Mouse (Mus musculus): ENCODE results near the gene Myo6. TPM values are rescaled to one million over a fixed set of nuclear protein-coding genes. Genes with fewer than 3 reads are reported as not detected.

Gene Myo6
- polyA plus RNA-seq, 1 experiment from 2014 or later, result 60.8 TPM

DNA sequence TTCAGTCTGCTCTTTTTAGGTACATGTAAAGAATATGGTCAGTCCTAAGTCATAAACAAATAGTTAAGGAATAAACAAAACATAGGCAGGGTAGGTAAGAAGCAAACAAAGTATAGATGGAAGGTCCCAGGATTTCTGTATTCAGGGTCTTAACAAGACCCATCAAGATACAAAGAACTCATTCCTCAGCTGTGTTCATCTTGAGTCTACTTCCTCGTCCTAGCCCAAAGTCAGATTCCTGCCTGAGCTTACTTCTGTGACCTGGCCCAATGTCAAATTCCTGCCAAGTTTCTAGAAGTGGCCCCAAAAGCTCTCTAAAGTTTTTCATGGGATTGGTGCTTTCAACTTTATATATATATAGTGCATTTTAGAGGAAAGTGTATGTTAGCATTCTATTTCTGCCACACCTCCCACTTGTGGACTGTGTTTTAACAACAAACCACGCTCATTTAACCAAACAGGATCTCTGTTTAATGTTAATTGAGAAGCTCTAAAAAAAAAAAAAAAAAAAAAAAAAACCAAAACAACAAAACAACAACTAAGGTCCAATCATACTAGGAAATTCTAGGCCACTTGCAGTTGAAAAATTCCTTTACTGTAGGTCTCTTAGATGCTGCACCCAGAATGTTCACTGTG is 119.8 kb downstream of the Myo6 start:
- no peaks in the 10 kb centered on the region for H3K27me3 ChIP-seq (ENCODE audit: control insufficient read depth, insufficient read depth, low read length)
- H3K4me3 ChIP-seq (ENCODE audit: low read length), result no peak overlapping the region
- H3K9me3 ChIP-seq (ENCODE audit: control insufficient read depth, low read length), result no peaks in the 10 kb centered on the region
- H3K4me1 ChIP-seq (ENCODE audit: control insufficient read depth, insufficient read depth, low read length), result no peaks in the 10 kb centered on the region
- H3K4me2 ChIP-seq (replicated peaks; ENCODE audit: low read depth, low read length), result no peak overlapping the region
- WGBS, result 82% methylated on average over 2 of the region's 2 CpGs
- peaks cover 10% of the 10 kb centered on the region; the same call in 1 of the 2 replicates for H3K36me3 ChIP-seq (ENCODE audit: control insufficient read depth, insufficient read depth, low read length)
- no peak for ATAC-seq (ENCODE audit: low FRiP score, low TSS enrichment)
- no peak overlapping the region for H3K27ac ChIP-seq (ENCODE audit: low read depth, low read length)
- H3K9ac ChIP-seq (ENCODE audit: low read depth, low read length), result no peak overlapping the region

DNA sequence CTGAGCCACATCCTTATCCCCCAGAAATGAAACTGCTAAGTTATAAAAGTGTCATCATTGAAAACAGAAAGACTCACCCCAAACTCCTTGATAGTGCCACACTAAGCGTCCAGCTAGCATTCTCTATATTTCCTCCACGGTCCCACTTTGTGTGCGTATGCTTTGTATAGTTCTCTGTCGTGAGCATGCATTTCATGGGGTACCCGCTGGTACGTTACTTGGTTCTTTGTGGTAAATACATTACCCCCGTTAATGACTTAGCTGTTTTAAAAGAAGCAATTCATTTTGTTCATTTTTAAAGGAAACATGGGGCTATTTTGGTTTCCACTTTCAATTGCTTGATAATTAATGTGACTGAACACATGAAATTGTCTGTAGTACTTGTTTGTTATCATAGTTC is 122.0 kb downstream of the Myo6 start:
- no peaks in the 10 kb centered on the region for H3K27me3 ChIP-seq (ENCODE audit: control insufficient read depth, insufficient read depth, low read length)
- no peaks in the 10 kb centered on the region for H3K9me3 ChIP-seq (ENCODE audit: control insufficient read depth, low read length)
- no peak overlapping the region for H3K27ac ChIP-seq (ENCODE audit: low read depth, low read length)
- peaks cover 21% of the 10 kb centered on the region; the same call in 1 of the 2 replicates for H3K36me3 ChIP-seq (ENCODE audit: control insufficient read depth, insufficient read depth, low read length)
- H3K9ac ChIP-seq (ENCODE audit: low read depth, low read length), result no peak overlapping the region
- H3K4me2 ChIP-seq (replicated peaks; ENCODE audit: low read depth, low read length), result no peak overlapping the region
- H3K4me1 ChIP-seq (ENCODE audit: control insufficient read depth, insufficient read depth, low read length), result no peaks in the 10 kb centered on the region
- H3K4me3 ChIP-seq (ENCODE audit: low read length), result no peak overlapping the region
- no peak for ATAC-seq (ENCODE audit: low FRiP score, low TSS enrichment)
- 95% methylated on average over 7 of the region's 7 CpGs for WGBS

DNA sequence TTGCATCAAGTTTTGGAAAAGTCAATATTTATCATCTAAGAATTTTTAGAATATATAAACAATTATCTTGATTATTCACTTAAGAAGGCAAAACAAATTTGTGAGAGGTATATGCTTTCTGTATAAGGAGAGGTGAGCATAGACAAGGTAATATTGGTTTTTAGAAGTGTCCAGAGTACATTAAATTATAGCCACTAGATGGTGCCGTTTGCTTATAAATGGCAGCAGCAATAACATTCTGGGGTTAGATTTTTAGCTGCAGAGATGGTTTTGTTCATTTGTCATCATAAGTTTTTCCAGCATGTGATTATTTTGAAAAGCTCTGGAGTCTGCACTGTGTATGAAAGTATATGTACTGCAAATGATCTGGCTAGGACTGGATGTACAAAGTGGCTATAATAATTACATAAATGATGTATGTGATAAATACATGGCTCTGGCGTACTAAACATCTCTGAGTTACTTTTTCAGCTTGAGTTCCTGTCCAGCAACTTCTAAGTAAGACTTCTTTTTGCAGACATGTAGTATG is 128.3 kb downstream of the Myo6 start:
- no peaks in the 10 kb centered on the region for H3K4me1 ChIP-seq (ENCODE audit: control insufficient read depth, insufficient read depth, low read length)
- H3K9ac ChIP-seq (ENCODE audit: low read depth, low read length), result no peak overlapping the region
- no peak overlapping the region for H3K4me2 ChIP-seq (replicated peaks; ENCODE audit: low read depth, low read length)
- WGBS, result 52% methylated on average over 2 of the region's 2 CpGs
- peaks cover 13% of the 10 kb centered on the region; the same call in 1 of the 2 replicates for H3K36me3 ChIP-seq (ENCODE audit: control insufficient read depth, insufficient read depth, low read length)
- no peaks in the 10 kb centered on the region for H3K9me3 ChIP-seq (ENCODE audit: control insufficient read depth, low read length)
- no peak overlapping the region for H3K4me3 ChIP-seq (ENCODE audit: low read length)
- ATAC-seq (ENCODE audit: low FRiP score, low TSS enrichment), result no peak
- H3K27me3 ChIP-seq (ENCODE audit: control insufficient read depth, insufficient read depth, low read length), result no peaks in the 10 kb centered on the region
- H3K27ac ChIP-seq (ENCODE audit: low read depth, low read length), result no peak overlapping the region

DNA sequence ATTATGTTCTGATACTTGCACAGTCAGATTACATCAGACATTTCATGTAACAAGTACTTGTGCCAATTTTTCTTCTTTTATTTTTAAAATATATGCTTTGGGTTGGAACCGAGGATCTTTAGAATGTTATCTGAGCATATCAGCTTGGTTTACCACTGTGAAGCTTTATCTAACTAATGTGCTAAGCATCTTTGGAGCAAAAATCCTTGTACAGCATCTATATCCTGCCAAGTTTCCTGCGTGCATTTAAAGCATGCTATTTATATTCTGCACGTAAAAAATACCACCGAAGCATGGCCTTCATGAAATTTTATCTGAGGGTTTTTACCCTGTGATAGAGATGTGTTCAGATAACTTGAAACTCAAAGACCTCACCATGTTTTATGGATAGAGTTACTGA is 131.3 kb downstream of the Myo6 start:
- Histone ChIP-seq H3K4me2 (replicated peaks; ENCODE audit: low read depth, low read length) (no peak overlapping the region), H3K9me3 (ENCODE audit: control insufficient read depth, low read length) (no peaks in the 10 kb centered on the region), H3K4me3 (ENCODE audit: low read length) (no peak overlapping the region), H3K36me3 (ENCODE audit: control insufficient read depth, insufficient read depth, low read length) (peaks cover 5% of the 10 kb centered on the region; the same call in 1 of the 2 replicates), H3K4me1 (ENCODE audit: control insufficient read depth, insufficient read depth, low read length) (no peaks in the 10 kb centered on the region), H3K27ac (ENCODE audit: low read depth, low read length) (no peak overlapping the region), H3K9ac (ENCODE audit: low read depth, low read length) (no peak overlapping the region), H3K27me3 (ENCODE audit: control insufficient read depth, insufficient read depth, low read length) (no peaks in the 10 kb centered on the region)
- no peak for ATAC-seq (ENCODE audit: low FRiP score, low TSS enrichment)
- 67% methylated on average over 4 of the region's 4 CpGs for WGBS

DNA sequence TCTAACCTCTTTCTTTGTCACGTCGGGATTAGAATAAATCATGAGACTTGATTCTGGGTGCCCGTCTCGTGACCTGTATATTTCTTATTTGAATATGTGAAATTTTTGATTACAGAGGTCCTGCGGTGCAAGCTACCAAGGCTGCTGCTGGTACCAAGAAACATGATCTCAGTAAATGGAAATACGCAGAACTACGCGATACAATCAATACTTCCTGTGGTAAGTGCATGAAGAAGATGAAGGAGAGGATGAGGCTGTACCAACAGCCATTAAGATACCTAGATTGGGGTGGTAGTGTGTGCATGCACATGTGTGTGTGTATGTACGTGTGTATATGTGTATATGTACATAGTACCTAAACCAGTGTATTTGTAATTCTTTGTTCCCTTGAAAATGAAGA is 134.2 kb downstream of the Myo6 start:
- 93% methylated on average over 9 of the region's 9 CpGs for WGBS
- no peak overlapping the region for H3K27ac ChIP-seq (ENCODE audit: low read depth, low read length)

DNA sequence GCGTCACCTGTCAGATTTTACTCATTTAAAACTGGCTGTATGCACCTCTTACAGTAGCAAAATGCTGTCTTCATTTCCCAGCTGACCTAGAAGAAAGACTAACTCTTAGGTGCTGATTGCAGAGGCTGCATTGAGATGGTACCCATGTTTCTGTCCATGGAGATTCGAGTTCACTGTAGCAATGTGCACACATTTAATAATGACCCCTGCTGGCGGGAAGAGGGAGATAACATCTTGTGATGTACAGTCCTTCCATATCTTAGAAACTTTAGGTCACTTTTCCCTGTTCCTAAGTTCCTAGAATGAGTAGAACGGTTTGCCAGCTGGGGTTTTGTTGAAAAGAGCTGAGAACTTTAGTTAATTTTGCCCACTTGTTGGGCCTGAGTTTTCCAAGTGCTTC is 138.7 kb downstream of the Myo6 start:
- H3K4me1 ChIP-seq (ENCODE audit: control insufficient read depth, insufficient read depth, low read length), result no peaks in the 10 kb centered on the region
- H3K4me2 ChIP-seq (replicated peaks; ENCODE audit: low read depth, low read length), result no peak overlapping the region
- no peak overlapping the region for H3K27ac ChIP-seq (ENCODE audit: low read depth, low read length)
- WGBS, result 72% methylated on average over 4 of the region's 4 CpGs
- no peak for ATAC-seq (ENCODE audit: low FRiP score, low TSS enrichment)
- no peaks in the 10 kb centered on the region for H3K9me3 ChIP-seq (ENCODE audit: control insufficient read depth, low read length)
- no peak overlapping the region for H3K4me3 ChIP-seq (ENCODE audit: low read length)
- H3K36me3 ChIP-seq (ENCODE audit: control insufficient read depth, insufficient read depth, low read length), result peaks cover 2% of the 10 kb centered on the region; the same call in 1 of the 2 replicates
- no peaks in the 10 kb centered on the region for H3K27me3 ChIP-seq (ENCODE audit: control insufficient read depth, insufficient read depth, low read length)
- H3K9ac ChIP-seq (ENCODE audit: low read depth, low read length), result no peak overlapping the region

More for the DNA sequence above, 134.2 kb downstream of the Myo6 start:
- H3K4me2 ChIP-seq (replicated peaks; ENCODE audit: low read depth, low read length), result no peak overlapping the region
- peaks cover 3% of the 10 kb centered on the region; the same call in 1 of the 2 replicates for H3K36me3 ChIP-seq (ENCODE audit: control insufficient read depth, insufficient read depth, low read length)
- H3K27me3 ChIP-seq (ENCODE audit: control insufficient read depth, insufficient read depth, low read length), result no peaks in the 10 kb centered on the region
- ATAC-seq (ENCODE audit: low FRiP score, low TSS enrichment), result no peak
- H3K9ac ChIP-seq (ENCODE audit: low read depth, low read length), result no peak overlapping the region
- H3K4me1 ChIP-seq (ENCODE audit: control insufficient read depth, insufficient read depth, low read length), result no peaks in the 10 kb centered on the region
- no peaks in the 10 kb centered on the region for H3K9me3 ChIP-seq (ENCODE audit: control insufficient read depth, low read length)
- H3K4me3 ChIP-seq (ENCODE audit: low read length), result no peak overlapping the region

DNA sequence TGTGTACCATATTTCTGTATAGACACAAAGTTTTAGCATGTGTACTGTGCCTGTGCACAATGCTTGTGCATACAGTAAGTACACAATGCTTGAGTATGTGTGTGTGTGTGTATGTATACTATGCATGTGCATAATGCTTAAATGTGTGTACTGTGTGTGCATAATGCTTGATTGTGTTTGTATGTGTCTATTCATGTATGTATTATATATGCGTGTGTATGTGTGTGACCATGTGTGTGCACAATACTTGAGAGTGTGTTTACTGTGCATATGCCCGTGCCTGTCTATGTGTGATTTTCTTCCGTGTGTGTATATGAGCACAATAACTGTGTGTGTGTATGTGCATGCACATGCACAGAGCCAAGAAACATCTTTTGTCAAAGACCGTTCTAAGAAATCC is 141.6 kb downstream of the Myo6 start:
- WGBS, result 89% methylated on average over 4 of the region's 4 CpGs
- ATAC-seq (ENCODE audit: low FRiP score, low TSS enrichment), result no peak
- H3K36me3 ChIP-seq (ENCODE audit: control insufficient read depth, insufficient read depth, low read length), result peaks cover 2% of the 10 kb centered on the region; the same call in 1 of the 2 replicates

DNA sequence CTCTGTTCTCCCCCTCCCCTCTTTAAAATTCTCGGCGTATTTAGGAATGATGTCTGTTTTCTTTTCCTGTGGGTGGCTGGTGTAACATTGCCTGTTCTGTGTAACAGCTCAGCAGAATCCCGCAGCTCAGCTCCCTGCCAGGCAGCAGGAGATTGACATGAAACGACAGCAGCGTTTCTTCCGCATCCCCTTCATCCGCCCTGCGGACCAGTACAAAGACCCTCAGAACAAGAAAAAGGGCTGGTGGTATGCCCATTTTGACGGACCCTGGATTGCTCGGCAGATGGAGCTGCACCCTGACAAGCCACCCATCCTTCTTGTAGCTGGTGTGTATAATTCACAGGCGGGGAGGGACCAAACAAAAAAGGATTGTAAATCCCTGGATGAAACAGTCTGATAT is 142.0 kb downstream of the Myo6 start:
- Histone ChIP-seq H3K27me3 (ENCODE audit: control insufficient read depth, insufficient read depth, low read length) (no peaks in the 10 kb centered on the region), H3K9ac (ENCODE audit: low read depth, low read length) (no peak overlapping the region), H3K4me2 (replicated peaks; ENCODE audit: low read depth, low read length) (no peak overlapping the region), H3K9me3 (ENCODE audit: control insufficient read depth, low read length) (no peaks in the 10 kb centered on the region), H3K4me1 (ENCODE audit: control insufficient read depth, insufficient read depth, low read length) (no peaks in the 10 kb centered on the region), H3K4me3 (ENCODE audit: low read length) (no peak overlapping the region), H3K36me3 (ENCODE audit: control insufficient read depth, insufficient read depth, low read length) (peaks cover 2% of the 10 kb centered on the region; the same call in 1 of the 2 replicates), H3K27ac (ENCODE audit: low read depth, low read length) (no peak overlapping the region)
- 55% methylated on average over 11 of the region's 11 CpGs for WGBS
- ATAC-seq (ENCODE audit: low FRiP score, low TSS enrichment), result no peak

More for the DNA sequence above, 141.6 kb downstream of the Myo6 start:
- Histone ChIP-seq H3K9ac (ENCODE audit: low read depth, low read length) (no peak overlapping the region), H3K4me2 (replicated peaks; ENCODE audit: low read depth, low read length) (no peak overlapping the region), H3K4me3 (ENCODE audit: low read length) (no peak overlapping the region), H3K4me1 (ENCODE audit: control insufficient read depth, insufficient read depth, low read length) (no peaks in the 10 kb centered on the region), H3K9me3 (ENCODE audit: control insufficient read depth, low read length) (no peaks in the 10 kb centered on the region), H3K27me3 (ENCODE audit: control insufficient read depth, insufficient read depth, low read length) (no peaks in the 10 kb centered on the region), H3K27ac (ENCODE audit: low read depth, low read length) (no peak overlapping the region)

DNA sequence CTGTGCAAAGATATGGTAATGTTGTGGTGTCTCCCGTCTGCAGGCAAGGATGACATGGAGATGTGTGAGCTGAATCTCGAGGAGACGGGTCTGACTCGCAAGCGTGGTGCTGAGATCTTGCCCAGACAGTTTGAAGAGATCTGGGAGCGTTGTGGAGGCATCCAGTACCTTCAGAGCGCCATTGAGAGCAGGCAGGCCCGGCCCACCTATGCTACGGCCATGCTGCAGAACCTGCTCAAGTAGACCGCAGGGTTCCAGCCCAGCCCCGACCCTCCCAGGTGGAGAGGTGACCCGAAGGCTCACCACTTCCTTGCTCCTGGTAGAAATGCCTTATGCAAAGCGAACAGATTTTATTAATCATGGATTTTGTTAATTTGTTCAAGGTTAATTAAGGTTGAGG is 142.8 kb downstream of the Myo6 start:
- H3K27ac ChIP-seq (ENCODE audit: low read depth, low read length), result no peak overlapping the region
- H3K9ac ChIP-seq (ENCODE audit: low read depth, low read length), result no peak overlapping the region
- no peaks in the 10 kb centered on the region for H3K4me1 ChIP-seq (ENCODE audit: control insufficient read depth, insufficient read depth, low read length)
- H3K4me2 ChIP-seq (replicated peaks; ENCODE audit: low read depth, low read length), result no peak overlapping the region
- peaks cover 2% of the 10 kb centered on the region; the same call in 1 of the 2 replicates for H3K36me3 ChIP-seq (ENCODE audit: control insufficient read depth, insufficient read depth, low read length)
- H3K4me3 ChIP-seq (ENCODE audit: low read length), result no peak overlapping the region
- ATAC-seq (ENCODE audit: low FRiP score, low TSS enrichment), result no peak
- H3K27me3 ChIP-seq (ENCODE audit: control insufficient read depth, insufficient read depth, low read length), result no peaks in the 10 kb centered on the region
- no peaks in the 10 kb centered on the region for H3K9me3 ChIP-seq (ENCODE audit: control insufficient read depth, low read length)
- 92% methylated on average over 13 of the region's 13 CpGs for WGBS
